Mouse (Mus musculus) mouse trophoblast stem cell (cell line): ENCODE results near the gene Lrsam1.

ENCODE experiments used
- in situ Hi-C, 2 experiments: fragments of 300-500 bp; cut with MseI, MboI; formaldehyde crosslinking; loops; 2 replicates in 1 of 2; 3 replicates in 1 of 2; pipeline ENCODE4 v1.15.1; 2025

Lrsam1 gene

GRCm38 (mm10) chr2:32926330-32927075 lies 34.9 kb downstream of the Lrsam1 start:
- in situ Hi-C loops = no loop called here

- in situ Hi-C loops = no loop called here
Measured at GRCm38 (mm10) chr2:32924306-32924844, 37.0 kb downstream of the Lrsam1 start.

GRCm38 (mm10) chr2:32923551-32924250 lies 37.7 kb downstream of the Lrsam1 start:
- in situ Hi-C loops = no loop called here

GRCm38 (mm10) chr2:32922564-32922963 lies 38.9 kb downstream of the Lrsam1 start:
- in situ Hi-C loops = no loop called here

GRCm38 (mm10) chr2:32921801-32922380 lies 39.5 kb downstream of the Lrsam1 start:
- in situ Hi-C loops = no loop called here

GRCm38 (mm10) chr2:32921235-32921634 lies 40.2 kb downstream of the Lrsam1 start:
- in situ Hi-C loops = no loop called here

- in situ Hi-C loops = loop anchor here (5.0 kb wide), 1 partner anchor 56 kb away; no protein-coding TSS in a partner anchor
Measured at GRCm38 (mm10) chr2:32918391-32918790, 43.0 kb downstream of the Lrsam1 start.

- in situ Hi-C loops = loop anchor here (5.0 kb wide), 1 partner anchor 55 kb away; no protein-coding TSS in a partner anchor
Measured at GRCm38 (mm10) chr2:32917526-32917925, 43.9 kb downstream of the Lrsam1 start.

- in situ Hi-C loops = loop anchor here (5.0 kb wide), 1 partner anchor 53 kb away; no protein-coding TSS in a partner anchor
Measured at GRCm38 (mm10) chr2:32914896-32915295, 46.5 kb downstream of the Lrsam1 start.

- in situ Hi-C loops = no loop called here
Measured at GRCm38 (mm10) chr2:32914362-32914761, 47.1 kb downstream of the Lrsam1 start.

- in situ Hi-C loops = no loop called here
Measured at GRCm38 (mm10) chr2:32912210-32912804, 49.1 kb downstream of the Lrsam1 start.

- in situ Hi-C loops = no loop called here
Measured at GRCm38 (mm10) chr2:32911639-32912182, 49.7 kb downstream of the Lrsam1 start.

- in situ Hi-C loops = no loop called here
Measured at GRCm38 (mm10) chr2:32908796-32909195, 52.6 kb downstream of the Lrsam1 start.

GRCm38 (mm10) chr2:32908272-32908671 lies 53.1 kb downstream of the Lrsam1 start:
- in situ Hi-C loops = no loop called here

GRCm38 (mm10) chr2:32907442-32907841 lies 54.0 kb downstream of the Lrsam1 start:
- in situ Hi-C loops = no loop called here

GRCm38 (mm10) chr2:32905297-32905696 lies 56.1 kb downstream of the Lrsam1 start:
- in situ Hi-C loops = no loop called here

GRCm38 (mm10) chr2:32904637-32905036 lies 56.8 kb downstream of the Lrsam1 start:
- in situ Hi-C loops = no loop called here

GRCm38 (mm10) chr2:32903470-32903869 lies 57.9 kb downstream of the Lrsam1 start:
- in situ Hi-C loops = no loop called here

GRCm38 (mm10) chr2:32902126-32902525 lies 59.3 kb downstream of the Lrsam1 start:
- in situ Hi-C loops = no loop called here

GRCm38 (mm10) chr2:32898983-32899382 lies 62.4 kb downstream of the Lrsam1 start:
- in situ Hi-C loops = no loop called here

GRCm38 (mm10) chr2:32896507-32897147 lies 64.8 kb downstream of the Lrsam1 start:
- in situ Hi-C loops = no loop called here
